Mouse (Mus musculus): ENCODE data around the gene Sbno2.

GRCm38 (mm10) chr10:80139975-80140665, 34.7 kb upstream of the Sbno2 start:
- TF ChIP-seq CTCF (IDR thresholded peaks at IDR 0.05; ENCODE audit: low read depth), result no peak
- no peak for TF ChIP-seq EP300 (optimal IDR thresholded peaks at IDR 0.05)

Measured in stomach, postnatal 0 days (tissue).